Mouse (Mus musculus): ENCODE data around the gene Lenep. TPM values are rescaled to one million over a fixed set of nuclear protein-coding genes. Genes with fewer than 3 reads are reported as not detected.

The Lenep gene
- polyA plus RNA-seq, 1 experiment from 2014 or later, result 0.64 TPM

DNA sequence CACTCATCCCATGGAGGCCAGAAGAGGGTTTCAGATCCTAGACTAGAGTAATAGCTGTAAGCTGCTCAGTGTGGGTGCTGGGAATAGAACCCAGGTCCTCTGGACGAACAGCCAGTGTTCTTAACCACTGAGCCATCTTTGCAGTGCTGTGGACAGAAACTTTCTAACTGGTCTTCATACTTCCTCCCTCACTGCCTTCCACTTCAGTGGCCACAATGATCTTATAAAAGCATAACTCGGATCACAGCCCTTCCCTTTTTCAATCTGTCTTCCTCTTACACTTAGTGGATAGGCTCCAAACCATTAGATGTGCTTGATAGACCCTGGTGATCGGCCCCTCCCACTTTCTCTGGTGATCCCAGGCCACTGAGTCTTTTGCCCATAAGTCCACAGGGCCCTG is 42.4 kb downstream of the Lenep start:
- WGBS, result 71% methylated on average over 3 of the region's 3 CpGs
- ATAC-seq (replicated peaks), result no peak
- Histone ChIP-seq H3K4me1 (no peaks in the 10 kb centered on the region), H3K9ac (replicated peaks) (no peak overlapping the region), H3K4me2 (replicated peaks) (no peak overlapping the region), H3K27me3 (no peaks in the 10 kb centered on the region), H3K36me3 (no peaks in the 10 kb centered on the region), H3K4me3 (no peak overlapping the region), H3K27ac (replicated peaks) (no peak overlapping the region), H3K9me3 (no peaks in the 10 kb centered on the region)

DNA sequence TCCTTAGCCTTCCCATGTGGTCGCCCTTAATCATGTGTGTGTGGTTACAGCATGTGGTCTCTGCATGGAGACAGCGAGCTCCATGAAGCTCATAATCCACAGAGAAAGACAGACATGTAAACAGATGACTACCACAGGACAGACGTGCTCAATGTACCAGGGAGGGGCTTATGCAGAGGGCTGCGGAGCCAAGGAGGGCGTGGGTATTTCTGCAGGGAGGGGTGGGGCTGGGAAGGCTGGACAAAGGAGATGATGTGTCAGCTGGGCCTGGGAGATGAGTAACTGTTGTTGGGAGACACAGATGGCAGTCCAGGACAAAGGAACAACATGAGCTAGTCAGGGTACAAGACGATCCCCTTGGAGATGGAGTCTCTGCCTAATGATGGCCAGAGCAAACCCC is 43.0 kb downstream of the Lenep start:
- WGBS, result 74% methylated on average over 6 of the region's 6 CpGs
- H3K27ac ChIP-seq (replicated peaks), result no peak overlapping the region
- H3K36me3 ChIP-seq, result no peaks in the 10 kb centered on the region
- no peak overlapping the region for H3K4me3 ChIP-seq
- no peak for ATAC-seq (replicated peaks)
- H3K4me2 ChIP-seq (replicated peaks), result no peak overlapping the region
- H3K9me3 ChIP-seq, result no peaks in the 10 kb centered on the region
- H3K27me3 ChIP-seq, result no peaks in the 10 kb centered on the region
- H3K4me1 ChIP-seq, result no peaks in the 10 kb centered on the region
- no peak overlapping the region for H3K9ac ChIP-seq (replicated peaks)

DNA sequence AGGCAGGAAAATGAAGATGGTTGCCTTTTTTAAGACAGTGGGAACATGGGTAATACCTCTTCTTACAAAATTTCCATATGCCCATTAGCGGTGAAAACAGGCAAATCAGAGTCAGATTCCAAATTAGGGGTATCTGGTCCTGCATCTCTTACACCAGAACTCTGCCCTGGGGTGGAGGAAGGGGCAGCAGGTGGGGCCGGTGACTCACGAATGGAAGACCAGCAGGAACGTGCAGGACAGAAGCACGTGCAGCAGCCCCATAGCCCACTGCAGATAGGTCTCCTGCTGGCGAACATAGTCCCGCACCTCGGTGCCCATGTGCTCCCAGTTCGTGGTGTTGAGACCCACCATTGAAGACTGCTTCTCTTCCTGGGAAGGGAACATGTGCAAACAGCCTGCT is 46.6 kb downstream of the Lenep start:
- Histone ChIP-seq H3K4me2 (replicated peaks) (no peak overlapping the region), H3K4me1 (no peaks in the 10 kb centered on the region), H3K4me3 (no peak overlapping the region), H3K9me3 (no peaks in the 10 kb centered on the region), H3K36me3 (no peaks in the 10 kb centered on the region), H3K27me3 (no peaks in the 10 kb centered on the region), H3K27ac (replicated peaks) (no peak overlapping the region), H3K9ac (replicated peaks) (no peak overlapping the region)
- WGBS, result 65% methylated on average over 9 of the region's 9 CpGs
- ATAC-seq (replicated peaks), result no peak

DNA sequence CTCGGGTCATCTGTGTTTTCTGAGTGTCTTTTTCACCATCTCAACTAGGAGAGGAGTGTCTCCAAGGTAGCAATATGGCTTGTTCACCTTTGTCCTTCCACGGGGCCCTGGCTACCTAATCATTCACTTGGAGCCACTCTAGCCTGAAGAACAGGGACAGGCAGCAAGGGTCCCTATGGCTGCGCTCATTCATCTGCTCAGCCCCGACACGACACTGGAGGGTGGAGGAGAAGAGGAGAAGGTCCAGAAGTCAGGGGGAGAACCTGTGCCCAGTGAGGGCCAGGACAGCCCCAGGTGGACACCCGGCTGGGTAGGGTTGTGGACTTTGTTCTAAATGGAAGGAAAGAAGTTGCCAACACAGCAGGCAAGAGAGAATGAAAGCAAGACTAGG is 47.1 kb downstream of the Lenep start:
- no peaks in the 10 kb centered on the region for H3K9me3 ChIP-seq
- H3K36me3 ChIP-seq, result no peaks in the 10 kb centered on the region
- H3K9ac ChIP-seq (replicated peaks), result no peak overlapping the region
- peaks cover 3% of the 10 kb centered on the region for H3K4me1 ChIP-seq
- no peak overlapping the region for H3K4me3 ChIP-seq
- WGBS, result 81% methylated on average over 6 of the region's 6 CpGs
- no peak overlapping the region for H3K4me2 ChIP-seq (replicated peaks)
- H3K27ac ChIP-seq (replicated peaks), result no peak overlapping the region
- ATAC-seq (replicated peaks), result no peak
- H3K27me3 ChIP-seq, result no peaks in the 10 kb centered on the region

DNA sequence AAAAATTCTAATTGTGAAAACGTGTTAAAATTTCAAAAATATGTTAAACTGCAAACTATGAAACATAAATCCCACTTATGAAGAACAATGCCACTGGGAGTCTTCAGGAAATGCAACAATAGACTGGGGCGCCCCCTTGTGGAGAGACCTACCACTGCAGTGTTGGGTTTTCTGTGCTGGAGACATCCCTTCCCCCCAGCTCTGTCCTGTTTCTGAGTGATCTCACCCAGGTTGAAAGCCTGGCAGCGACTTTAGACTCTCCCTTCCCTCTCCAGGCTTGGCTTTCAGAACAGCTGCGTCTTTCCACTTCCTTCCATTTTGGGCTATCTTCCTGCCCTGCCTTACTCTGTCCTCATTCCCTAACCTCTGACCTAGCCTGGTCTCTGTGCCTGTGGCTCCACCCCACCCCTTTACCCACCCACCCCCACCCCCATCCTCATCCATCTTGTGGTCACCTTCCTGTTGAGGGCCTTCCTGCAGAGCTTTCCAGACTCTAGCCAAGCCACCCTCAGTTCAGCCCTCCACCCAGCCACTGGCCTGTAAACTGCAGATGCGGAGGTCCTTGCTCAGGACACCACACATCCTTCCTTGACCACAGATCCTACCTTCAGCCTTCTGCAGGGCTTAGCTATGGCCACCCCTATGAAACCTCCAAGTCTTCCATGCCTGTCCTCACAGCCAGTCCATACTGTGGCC is 47.6 kb downstream of the Lenep start:
- Histone ChIP-seq H3K36me3 (no peaks in the 10 kb centered on the region), H3K4me2 (replicated peaks) (no peak overlapping the region), H3K27me3 (no peaks in the 10 kb centered on the region), H3K9ac (replicated peaks) (no peak overlapping the region), H3K4me1 (peaks cover 8% of the 10 kb centered on the region), H3K9me3 (no peaks in the 10 kb centered on the region), H3K27ac (replicated peaks) (no peak overlapping the region), H3K4me3 (no peak overlapping the region)
- WGBS, result 17% methylated on average over 5 of the region's 5 CpGs
- ATAC-seq (replicated peaks), result no peak

- peaks cover 19% of the 10 kb centered on the region for H3K4me1 ChIP-seq
- no peaks in the 10 kb centered on the region for H3K9me3 ChIP-seq
- no peaks in the 10 kb centered on the region for H3K36me3 ChIP-seq
- WGBS, result 82% methylated on average over 5 of the region's 5 CpGs
- H3K27ac ChIP-seq (replicated peaks), result no peak overlapping the region
- no peak for ATAC-seq (replicated peaks)
- H3K27me3 ChIP-seq, result no peaks in the 10 kb centered on the region
- H3K4me3 ChIP-seq, result no peak overlapping the region
- H3K9ac ChIP-seq (replicated peaks), result no peak overlapping the region
- H3K4me2 ChIP-seq (replicated peaks), result no peak overlapping the region
These were observed 51.3 kb downstream of the Lenep start for GRCm38 (mm10) chr3:89351271-89351670.

Other genes with a start within 250 kb of the Lenep start
- gene Hcn3, start 242.6 kb downstream of the Lenep start, polyA plus RNA-seq (2015; fragmentation: Nextera tagmentation; extraction: Ambion mirVana), result 30.1 and 34.3 TPM in 2 replicates
- gene Clk2, start 238.0 kb downstream of the Lenep start, polyA plus RNA-seq (2015; fragmentation: Nextera tagmentation; extraction: Ambion mirVana), result 26.5 and 26.9 TPM in 2 replicates
- gene Scamp3, start 225.3 kb downstream of the Lenep start, polyA plus RNA-seq (2015; fragmentation: Nextera tagmentation; extraction: Ambion mirVana), result 116 and 120 TPM in 2 replicates
- 22.3 and 24.6 TPM in 2 replicates for gene Fam189b, start 219.7 kb downstream of the Lenep start, polyA plus RNA-seq (2015; fragmentation: Nextera tagmentation; extraction: Ambion mirVana)
- 39.2 and 42.7 TPM in 2 replicates for gene Gba, start 199.9 kb downstream of the Lenep start, polyA plus RNA-seq (2015; fragmentation: Nextera tagmentation; extraction: Ambion mirVana)
- 67.0 and 68.3 TPM in 2 replicates for gene Thbs3, start 187.6 kb downstream of the Lenep start, polyA plus RNA-seq (2015; fragmentation: Nextera tagmentation; extraction: Ambion mirVana)
- gene Mtx1, start 175.7 kb downstream of the Lenep start, polyA plus RNA-seq (2015; fragmentation: Nextera tagmentation; extraction: Ambion mirVana), result 172 and 175 TPM in 2 replicates
- gene Muc1, start 173.7 kb downstream of the Lenep start, polyA plus RNA-seq (2015; fragmentation: Nextera tagmentation; extraction: Ambion mirVana), result 1.1 and 1.8 TPM in 2 replicates
- gene Krtcap2, start 156.8 kb downstream of the Lenep start, polyA plus RNA-seq (2015; fragmentation: Nextera tagmentation; extraction: Ambion mirVana), result 192 and 205 TPM in 2 replicates
- 57.7 and 58.7 TPM in 2 replicates for gene Trim46, start 156.5 kb downstream of the Lenep start, polyA plus RNA-seq (2015; fragmentation: Nextera tagmentation; extraction: Ambion mirVana)
- 76.5 and 89.6 TPM in 2 replicates for gene Dpm3, start 143.4 kb downstream of the Lenep start, polyA plus RNA-seq (2015; fragmentation: Nextera tagmentation; extraction: Ambion mirVana)
- 35.4 and 40.6 TPM in 2 replicates for gene Slc50a1, start 132.2 kb downstream of the Lenep start, polyA plus RNA-seq (2015; fragmentation: Nextera tagmentation; extraction: Ambion mirVana)
- 9.2 and 9.9 TPM in 2 replicates for gene Efna1, start 121.7 kb downstream of the Lenep start, polyA plus RNA-seq (2015; fragmentation: Nextera tagmentation; extraction: Ambion mirVana)
- 41.0 and 42.5 TPM in 2 replicates for gene Efna3, start 79.8 kb downstream of the Lenep start, polyA plus RNA-seq (2015; fragmentation: Nextera tagmentation; extraction: Ambion mirVana)
- gene Efna4, start 64.8 kb downstream of the Lenep start, polyA plus RNA-seq (2015; fragmentation: Nextera tagmentation; extraction: Ambion mirVana), result 14.4 and 15.7 TPM in 2 replicates
- gene Adam15, start 52.8 kb downstream of the Lenep start, polyA plus RNA-seq (2015; fragmentation: Nextera tagmentation; extraction: Ambion mirVana), result 32.9 and 34.0 TPM in 2 replicates
- gene Dcst2, start 40.8 kb downstream of the Lenep start, polyA plus RNA-seq (2015; fragmentation: Nextera tagmentation; extraction: Ambion mirVana), result 0.11 and 0.13 TPM in 2 replicates
- gene Dcst1, start 37.5 kb downstream of the Lenep start, polyA plus RNA-seq (2015; fragmentation: Nextera tagmentation; extraction: Ambion mirVana), result 0.51 and 0.89 TPM in 2 replicates
- gene Zbtb7b, start 8.0 kb downstream of the Lenep start, polyA plus RNA-seq (2015; fragmentation: Nextera tagmentation; extraction: Ambion mirVana), result 0.37 and 0.52 TPM in 2 replicates
- gene Flad1, start 9.1 kb upstream of the Lenep start, polyA plus RNA-seq (2015; fragmentation: Nextera tagmentation; extraction: Ambion mirVana), result 42.0 and 42.3 TPM in 2 replicates
- 165 and 196 TPM in 2 replicates for gene Cks1b, start 15.6 kb upstream of the Lenep start, polyA plus RNA-seq (2015; fragmentation: Nextera tagmentation; extraction: Ambion mirVana)
- 14.3 and 15.8 TPM in 2 replicates for gene Shc1, start 15.7 kb upstream of the Lenep start, polyA plus RNA-seq (2015; fragmentation: Nextera tagmentation; extraction: Ambion mirVana)
- 39.4 and 41.5 TPM in 2 replicates for gene Pygo2, start 27.4 kb upstream of the Lenep start, polyA plus RNA-seq (2015; fragmentation: Nextera tagmentation; extraction: Ambion mirVana)
- 12.1 and 15.1 TPM in 2 replicates for gene Pbxip1, start 33.9 kb upstream of the Lenep start, polyA plus RNA-seq (2015; fragmentation: Nextera tagmentation; extraction: Ambion mirVana)
- gene Pmvk, start 51.7 kb upstream of the Lenep start, polyA plus RNA-seq (2015; fragmentation: Nextera tagmentation; extraction: Ambion mirVana), result 80.2 and 80.9 TPM in 2 replicates
- gene Kcnn3, start 117.4 kb upstream of the Lenep start, polyA plus RNA-seq (2015; fragmentation: Nextera tagmentation; extraction: Ambion mirVana), result 9.0 and 10.4 TPM in 2 replicates